Mouse (Mus musculus): ENCODE results near the gene Fat3. TPM values are rescaled to one million over a fixed set of nuclear protein-coding genes. Genes with fewer than 3 reads are reported as not detected.

The Fat3 gene
- total RNA-seq, 2 experiments from 2014 or later = 3.0 to 3.7 TPM

DNA sequence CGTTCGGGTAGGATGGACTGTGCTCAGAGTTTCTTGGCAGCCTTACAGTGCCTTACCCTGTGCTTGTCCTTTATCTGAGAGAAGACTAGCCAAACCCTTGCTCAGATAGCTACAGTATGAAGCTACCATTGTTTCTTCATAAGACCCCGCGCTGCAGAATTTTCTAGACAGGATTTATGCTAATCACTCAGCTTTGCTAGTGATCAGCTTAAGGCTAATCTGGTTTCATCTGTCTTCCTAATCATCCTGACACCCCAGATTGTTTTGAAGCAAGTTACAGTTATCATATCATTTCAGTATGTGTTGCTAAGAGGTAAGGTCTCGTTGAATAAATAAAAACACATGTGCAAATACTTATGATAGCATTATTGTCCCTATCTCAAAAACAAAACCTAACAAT, 493.6 kb downstream of the Fat3 start:
- no peak for DNase-seq

DNA sequence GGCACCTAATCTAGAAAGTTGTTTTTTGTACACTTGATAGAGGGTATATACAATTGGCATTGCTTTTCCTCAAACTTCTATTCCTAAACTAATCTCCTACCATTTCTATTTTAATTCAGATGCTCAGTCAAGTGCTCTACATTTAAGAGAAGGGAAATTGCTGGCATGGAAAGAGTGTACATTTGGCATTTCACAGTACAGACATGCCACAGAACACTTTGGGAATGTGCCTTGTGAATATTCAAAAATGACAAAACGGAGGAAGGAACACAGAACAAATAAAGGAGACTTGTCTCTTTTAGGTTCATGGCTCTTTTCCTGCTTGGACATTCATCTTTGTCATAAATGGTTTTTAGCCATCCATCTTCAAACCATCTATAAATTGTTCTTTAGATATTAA, 498.1 kb downstream of the Fat3 start:
- DNase-seq = no peak

DNA sequence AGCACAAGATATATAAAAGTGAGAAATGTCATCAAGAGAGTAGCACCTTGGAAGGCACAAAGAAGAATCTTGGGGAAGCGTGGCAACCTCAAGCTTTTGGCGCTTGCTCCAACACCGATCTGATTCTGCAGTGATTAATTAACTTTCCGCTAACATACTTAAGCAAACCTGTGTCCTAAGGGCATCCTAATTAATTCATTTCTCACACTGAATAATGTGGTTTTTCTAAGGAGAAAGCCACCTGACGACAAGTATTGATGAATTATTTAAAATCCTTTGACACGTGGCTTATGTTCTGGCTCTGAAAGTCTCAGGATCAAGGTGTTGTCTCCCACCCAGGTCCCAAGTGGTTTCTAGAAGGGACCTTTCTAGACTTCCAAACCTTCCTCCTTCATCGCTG, 506.3 kb downstream of the Fat3 start:
- DNase-seq = no peak

DNA sequence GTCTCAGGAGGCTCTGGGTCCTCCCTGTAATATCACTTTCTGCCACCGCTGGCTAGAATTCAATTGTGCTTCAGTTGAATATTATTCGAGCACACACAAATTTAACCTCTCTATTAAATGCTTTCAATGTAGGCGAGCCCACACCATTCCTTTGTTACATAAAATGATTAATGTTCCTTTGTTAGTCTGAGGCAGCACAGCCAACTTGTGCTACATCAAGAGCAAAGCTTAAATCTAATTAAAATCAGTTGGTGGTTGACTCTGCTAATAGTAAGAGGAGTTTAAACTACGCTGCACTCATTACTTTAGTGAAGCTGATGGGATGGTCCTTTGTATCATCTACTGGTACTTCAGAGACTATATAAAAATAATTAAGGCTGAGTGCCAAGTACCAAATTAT, 506.9 kb downstream of the Fat3 start:
- DNase-seq = no peak

DNA sequence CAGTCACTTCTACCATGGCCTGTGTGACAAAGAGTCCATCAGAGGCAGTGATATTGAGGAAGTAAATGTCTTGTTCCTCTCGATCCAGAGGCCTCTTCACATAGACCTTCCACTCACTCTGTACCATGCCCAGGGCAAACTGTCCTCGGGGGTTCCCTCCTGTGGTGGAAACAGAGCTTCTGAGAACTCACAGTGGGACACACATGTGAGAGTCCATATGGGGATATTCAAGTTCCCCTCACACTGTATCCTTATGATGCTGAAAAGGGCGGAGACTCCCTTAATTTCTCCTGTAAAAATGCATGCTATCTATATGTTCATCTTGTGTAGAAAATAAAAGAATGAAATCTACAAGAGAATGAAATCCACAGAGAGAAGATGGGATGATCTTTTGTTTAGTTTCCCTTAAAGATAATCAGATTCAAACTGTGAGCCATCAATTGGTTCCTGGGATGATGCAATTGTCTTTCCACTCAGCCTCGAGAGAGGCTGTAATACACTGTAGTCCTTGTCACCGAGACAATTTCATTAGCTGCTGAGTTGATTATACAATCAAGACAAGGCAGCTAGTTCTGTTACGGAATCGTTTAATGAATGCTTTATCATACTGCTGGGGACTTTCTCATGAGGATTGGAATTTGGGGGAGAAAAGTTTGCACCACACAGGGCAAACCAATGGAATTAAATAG, 508.8 kb downstream of the Fat3 start:
- DNase-seq = no peak

DNA sequence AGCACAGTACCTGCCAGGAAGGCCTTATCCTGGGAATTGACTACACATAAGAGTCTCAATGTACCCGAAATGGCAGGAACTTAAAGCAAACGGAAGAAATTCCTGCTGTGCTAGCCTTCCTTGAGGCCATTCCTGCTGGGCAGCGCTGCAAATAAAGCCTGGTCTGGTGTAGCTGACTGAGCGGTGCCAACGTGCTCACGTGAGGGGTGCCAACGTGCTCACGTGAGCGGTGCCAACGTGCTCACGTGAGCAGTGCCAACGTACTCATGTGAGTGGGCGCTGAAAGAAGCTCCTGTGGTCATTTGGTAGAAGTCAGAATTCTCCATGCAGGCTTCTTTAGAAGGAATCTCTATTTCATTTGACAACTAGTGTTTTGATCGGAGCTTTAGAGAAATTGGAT, 522.8 kb downstream of the Fat3 start:
- DNase-seq = no peak

DNA sequence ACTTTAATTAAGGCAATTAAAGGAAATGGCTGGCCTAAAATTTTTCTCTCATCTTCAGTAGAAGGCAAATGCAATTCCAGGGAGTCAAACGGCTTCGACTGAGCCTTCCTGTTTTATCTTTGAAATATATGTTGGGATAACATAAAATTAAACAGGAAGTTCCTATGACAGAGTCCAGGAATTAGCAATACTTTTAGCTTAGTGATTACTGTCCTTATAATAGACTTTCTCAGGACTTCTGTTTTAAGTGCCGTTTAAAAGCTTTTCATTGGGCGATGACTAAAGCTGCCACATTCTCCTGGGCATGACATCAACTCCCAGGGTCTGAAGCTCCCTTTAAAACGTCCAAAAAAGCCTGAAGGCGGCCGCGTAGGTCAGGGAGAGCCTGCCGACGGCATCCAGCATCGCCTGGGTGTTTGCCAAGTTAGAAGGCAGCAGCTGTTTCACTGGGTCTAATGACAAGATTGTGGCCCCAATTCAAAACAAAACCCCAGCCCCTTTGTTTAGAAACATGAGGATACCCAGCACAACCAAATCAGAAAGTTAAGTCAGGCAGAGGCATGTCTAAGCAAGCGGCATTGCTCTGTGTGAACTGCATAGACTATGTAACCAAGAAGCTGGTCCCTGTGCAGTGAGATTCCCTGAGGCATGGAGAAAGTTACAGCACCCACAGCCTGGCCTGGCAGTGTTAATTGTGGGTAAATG, 524.0 kb downstream of the Fat3 start:
- peak; percentile 49 for DNase-seq

DNA sequence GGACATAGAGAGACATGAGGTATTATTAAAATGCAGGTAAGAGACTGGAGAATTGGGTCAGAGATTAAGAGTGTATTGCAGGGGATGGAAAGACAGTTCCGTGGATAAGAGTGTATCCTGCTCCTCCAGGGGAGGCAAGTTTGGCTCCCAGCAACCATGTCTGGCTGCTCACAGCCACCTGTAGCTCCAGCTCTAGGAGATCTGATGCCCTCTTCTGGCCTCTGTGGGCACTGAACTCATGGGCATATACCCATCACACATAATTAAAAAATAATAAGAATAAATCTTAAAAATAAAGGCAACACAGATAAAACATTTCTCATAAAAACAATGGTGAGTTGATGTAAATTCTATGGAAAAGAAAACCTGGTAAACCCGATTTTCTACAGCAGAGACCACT, 525.1 kb downstream of the Fat3 start:
- DNase-seq = no peak

DNA sequence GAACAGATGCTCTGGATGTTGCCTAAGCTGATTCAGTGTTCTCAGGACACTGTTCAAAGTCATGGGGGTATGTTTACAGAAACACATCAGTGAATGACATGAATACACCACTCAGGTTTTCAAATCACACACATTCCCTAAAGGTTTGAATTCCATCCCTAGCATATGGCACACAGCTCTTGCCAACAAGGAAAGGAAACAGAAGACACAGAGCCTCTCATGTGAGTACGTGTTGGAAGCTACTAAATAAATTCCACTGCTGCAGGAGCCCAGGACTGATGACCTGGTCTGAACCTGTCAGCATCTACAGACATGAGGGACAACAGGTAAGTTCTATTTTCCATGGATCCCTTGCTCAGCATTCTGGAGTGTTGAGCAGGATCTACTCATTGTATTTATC, 528.9 kb downstream of the Fat3 start:
- DNase-seq = no peak

DNA sequence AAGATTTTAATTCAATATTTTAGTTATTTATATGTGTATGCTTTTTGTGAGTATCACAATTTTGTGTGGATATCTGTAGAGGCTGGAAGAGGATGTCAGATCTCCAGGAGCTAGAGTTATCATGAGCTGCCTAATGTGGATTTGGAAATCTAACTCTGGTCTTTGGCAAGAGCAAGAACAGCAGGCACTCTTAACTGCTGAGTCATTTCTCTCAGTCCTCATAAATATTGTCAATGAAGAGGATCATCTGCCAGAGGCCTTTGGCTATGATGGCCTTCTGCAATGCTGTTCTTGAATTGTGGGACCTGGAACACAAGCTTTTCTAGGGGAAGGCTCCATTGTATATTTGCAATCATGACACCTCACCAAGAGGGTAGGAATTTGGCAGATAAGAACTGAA, 529.7 kb downstream of the Fat3 start:
- DNase-seq = no peak

DNA sequence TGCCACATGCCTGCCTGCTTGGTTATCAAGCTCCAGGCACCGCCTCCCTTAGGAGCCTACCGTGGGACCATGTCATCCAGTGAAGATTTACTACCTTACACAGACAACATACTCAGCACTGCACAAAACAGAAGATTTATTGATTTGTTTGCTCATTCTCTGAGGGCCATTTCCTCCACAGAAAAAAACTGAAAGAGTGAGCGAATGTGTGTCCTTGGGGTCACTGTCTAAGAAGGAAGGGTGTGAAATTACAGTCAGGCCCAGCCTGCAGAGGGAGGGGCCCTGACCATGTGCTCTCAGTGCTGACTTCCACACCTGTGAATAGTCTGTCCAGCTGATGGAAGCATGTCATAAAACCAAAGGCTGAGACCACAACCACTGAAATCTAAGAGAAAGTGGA, 536.9 kb downstream of the Fat3 start:
- no peak for DNase-seq

DNA sequence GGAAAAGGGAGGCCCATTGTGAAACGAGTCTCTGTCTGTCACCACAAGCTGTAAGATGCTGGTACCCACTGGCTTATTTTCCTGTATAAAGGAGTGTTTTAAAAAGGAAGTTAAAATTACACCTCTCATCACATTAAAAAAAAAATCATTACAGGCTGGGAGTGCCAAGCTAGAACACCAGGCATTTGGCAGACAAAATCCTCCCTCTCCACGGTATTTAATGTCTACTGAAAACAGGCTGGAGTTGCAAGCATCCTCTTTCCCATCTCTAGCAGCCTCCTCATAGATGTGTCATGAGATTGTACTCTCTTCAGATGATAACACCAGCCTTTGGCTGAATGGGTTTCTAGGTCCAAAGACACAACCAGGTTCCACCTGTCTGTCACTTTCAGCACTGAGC, 538.2 kb downstream of the Fat3 start:
- no peak for DNase-seq

DNA sequence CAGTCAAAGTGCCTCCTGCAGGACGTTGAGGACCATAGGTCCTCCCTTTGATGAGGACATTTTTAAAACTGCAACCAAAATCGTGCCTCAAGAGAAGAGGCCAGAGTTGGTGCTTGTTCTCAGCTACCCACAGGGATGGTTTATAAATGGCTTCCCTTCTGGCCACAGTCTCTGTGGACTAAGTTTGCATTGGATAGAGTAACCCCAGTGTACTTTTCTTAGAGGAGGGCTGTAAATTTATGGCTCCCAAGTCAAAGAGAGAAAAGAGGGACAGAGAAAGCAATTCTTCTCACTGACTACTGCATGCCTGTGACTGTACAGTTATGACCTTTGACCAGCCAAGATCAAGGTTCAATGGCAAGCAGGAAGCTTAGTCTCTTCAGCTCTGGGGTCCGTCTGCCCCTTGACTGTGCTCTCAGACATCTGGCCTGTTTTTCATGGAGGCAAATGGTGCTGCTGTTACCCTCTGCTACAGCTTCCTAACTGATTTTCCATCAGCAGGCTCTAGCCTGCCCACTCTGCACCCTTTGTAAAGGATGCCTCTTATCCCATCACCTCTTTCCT, 542.8 kb downstream of the Fat3 start:
- DNase-seq = no peak

DNA sequence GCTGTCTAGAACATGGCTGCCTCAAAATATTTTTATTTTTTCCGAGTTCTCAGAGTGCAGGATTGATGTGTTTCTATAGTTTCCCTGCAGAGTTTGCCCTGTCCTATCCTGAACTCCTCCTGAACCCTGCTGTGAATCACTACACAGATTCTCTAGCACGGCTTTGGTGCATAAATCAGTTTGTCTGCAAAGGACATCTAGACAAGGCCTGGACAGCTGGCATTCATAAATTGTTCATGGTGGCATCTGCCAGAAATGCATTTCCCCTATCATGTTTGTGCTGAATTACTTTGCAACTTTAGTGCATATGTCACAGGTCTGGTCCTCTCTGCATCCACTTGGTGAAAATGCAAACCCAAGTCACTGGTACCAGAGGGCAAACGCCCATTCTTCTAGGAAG, 543.3 kb downstream of the Fat3 start:
- DNase-seq = no peak

DNA sequence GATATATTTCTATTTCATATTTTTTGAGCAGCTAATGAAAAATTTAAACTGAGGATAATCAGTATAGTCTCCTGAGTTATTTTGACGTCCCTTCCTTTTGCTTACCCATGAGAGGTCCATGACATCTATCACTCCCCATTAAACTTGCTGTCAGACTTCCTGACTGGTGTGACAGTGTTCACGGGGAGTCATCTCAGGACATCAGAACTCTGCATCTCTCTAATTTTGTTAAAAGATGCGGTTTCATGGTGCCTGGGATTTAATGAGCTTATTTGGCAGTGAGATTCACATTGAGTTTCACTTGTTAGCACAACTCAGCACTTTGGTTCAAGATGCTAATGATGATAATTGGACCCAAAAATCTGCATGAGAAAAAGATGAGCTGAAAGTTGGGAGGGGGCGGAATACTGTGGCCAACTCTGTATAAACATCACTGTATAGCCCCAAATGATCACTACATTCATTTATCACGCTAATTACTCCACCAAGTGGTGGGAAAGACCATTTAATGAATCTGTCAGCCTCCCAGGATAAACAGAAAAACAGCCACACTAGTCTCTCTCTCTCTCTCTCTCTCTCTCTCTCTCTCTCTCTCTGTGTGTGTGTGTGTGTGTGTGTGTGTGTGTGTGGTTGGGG, 545.8 kb downstream of the Fat3 start:
- no peak for DNase-seq

DNA sequence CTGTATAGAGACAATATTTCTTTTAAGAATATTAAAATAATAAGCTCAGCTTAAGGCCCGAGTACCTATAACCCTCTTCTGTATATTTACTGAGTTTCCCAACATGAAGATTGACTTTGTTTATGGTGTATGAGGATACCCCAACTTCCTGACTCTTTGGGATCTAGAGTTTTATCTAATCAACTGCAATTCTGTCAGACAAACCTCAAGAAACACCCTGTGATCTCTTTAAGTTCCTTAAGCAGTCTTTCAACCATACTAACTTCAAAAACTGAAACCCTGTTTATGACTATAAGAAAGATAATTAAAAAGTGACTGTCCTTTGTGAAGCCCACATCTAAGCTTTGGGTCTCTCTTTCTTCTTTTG, 546.8 kb downstream of the Fat3 start:
- DNase-seq = no peak

DNA sequence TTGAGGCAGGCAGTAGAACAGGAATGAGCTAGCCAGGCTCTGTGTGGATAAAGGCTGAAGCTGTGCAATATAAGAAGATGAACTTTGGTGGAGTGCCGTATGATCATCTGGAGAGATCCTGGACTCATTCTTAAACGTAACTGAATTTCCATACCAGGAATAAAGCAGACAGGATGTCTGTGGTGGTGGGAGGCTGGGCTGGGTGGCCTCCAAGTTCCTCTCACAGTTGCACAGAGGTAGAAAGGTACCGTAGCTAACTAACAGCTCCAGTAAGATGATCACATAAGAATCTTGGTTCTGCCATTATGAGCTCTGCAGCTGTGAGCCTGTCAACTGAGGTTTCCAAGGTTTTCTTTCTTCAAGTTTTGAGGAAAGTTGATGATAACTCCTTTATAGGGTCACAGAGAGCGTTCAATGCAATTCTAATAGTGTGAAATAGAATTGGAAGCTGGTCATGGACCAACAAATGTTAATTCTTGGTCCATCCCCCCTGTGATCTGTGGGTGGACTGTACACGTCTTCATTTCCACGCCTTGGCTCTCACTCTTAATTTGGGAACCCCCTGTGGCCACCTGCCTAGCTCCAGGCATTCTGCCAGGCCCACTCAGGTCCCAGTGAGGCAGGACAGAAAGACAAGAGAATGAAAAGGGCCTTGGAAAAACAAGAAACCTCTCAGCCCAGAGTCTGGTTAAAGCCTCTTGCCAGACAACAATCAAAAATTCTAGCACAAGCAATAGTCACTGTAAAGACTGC, 547.3 kb downstream of the Fat3 start:
- no peak for DNase-seq

DNA sequence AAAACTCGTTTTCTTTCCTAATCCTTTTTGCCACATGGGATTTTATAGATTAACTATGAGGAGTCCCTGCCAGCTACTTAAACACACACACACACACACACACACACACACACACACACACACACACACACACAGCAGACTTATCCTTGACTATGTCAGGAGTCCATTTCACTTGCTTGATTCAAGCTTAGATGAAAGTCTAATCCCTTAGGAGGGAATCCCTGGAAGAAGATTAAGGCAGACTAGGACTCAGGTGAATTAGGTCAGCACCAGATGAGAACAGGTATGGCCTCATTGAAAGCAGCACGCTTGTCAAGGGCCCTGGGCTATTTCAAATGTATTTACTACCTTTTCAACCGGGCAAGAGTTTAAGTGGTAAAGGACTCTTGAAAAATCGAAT, 553.0 kb downstream of the Fat3 start:
- DNase-seq = no peak

DNA sequence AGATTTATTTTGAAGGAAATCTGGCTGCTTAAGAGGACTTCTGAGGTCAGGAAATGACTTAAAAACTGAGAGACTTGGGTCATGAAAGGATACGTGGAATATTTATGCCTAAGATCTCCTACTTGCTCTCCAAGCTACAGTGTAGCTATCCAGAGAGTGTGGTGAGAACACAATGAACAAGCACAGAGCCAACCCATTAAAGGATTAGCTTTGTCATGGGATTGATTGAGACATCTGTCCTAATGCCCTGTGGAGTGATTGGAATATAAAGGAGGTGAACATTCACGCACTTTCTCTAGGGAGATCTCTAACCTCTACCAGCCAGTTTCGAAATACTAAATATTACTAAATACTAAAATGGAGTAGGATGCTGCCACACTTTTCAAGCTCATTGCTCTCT, 556.9 kb downstream of the Fat3 start:
- no peak for DNase-seq

DNA sequence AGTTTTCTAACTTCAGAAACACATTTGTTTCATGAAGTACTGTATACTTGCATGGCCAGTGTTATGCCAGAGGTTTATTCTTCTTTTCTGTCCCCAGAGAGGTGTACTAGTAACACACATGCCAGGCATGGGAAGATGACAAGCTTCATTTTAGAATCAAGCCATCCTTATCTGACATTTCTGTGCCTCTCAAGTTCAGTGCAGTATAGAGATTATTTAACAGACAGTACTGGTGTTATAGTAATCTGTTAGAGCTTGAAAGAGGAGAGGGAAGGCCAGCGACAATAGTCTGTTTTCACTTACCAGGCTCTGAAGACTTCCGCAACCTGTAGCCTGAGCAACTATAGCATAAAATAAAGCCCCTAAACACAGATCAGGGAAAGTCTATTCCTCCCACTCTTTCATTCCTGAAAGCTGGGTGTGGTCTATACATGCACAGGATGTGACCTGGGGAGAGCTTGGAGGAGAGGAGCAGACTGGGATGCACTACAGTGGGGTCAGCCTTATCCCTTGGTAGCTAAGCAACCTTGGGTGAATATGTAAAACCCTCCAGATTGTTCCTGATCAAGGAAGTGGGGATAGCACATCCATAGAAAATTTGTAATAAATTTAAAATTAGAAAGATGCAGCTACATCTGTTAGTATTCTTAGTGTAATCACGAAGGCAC, 557.5 kb downstream of the Fat3 start:
- DNase-seq = no peak

DNA sequence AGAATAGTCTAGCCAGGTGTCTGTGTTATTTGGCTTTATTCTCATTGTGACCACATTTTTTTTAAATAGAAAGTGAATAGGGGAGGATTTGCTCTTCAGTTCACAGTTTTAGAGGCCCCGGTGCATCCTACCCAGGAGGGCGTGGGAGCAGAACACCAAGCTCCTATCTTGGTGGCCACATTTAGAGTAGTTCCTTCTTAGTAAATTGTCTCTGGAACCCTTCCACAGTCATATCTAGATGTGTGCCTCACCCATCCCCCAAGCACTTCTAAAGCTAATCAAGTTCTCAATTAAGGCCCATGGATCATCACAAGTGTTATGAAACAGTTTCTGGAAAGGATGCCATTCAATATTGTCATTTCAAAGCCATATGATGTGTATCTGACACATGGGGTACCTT, 559.3 kb downstream of the Fat3 start:
- DNase-seq = no peak

DNA sequence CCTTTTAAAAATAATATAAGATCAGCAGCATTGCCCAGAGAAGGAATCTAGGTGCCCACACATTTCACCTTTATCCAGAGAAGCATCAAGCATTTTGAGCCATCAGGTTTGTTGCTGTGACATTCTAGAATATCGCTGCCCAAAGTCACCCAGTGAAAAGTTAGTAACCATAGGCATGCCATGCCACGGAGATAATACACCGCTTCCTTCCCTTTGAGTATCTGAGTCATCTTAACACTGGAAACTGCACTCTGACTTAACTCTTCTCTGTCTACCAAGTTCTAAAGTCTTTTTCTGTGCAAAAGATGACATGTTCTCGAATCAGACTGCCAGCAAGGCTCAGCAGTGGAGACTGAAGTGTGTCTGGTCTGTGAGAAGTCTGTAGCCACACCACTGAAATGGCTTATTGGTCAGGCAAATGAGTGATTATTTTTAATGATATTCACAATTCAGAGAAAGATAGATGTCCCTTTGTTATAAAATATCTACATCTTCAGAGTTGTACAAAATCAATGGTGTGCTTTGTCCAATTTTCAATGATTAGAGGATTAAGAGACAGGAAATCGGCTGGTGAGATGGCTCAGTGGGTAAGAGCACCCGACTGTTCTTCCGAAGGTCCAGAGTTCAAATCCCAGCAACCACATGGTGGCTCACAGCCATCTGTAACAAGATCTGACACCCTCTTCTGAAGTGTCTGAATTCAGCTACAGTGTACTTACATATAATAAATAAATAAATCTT, 560.0 kb downstream of the Fat3 start:
- DNase-seq = no peak
